Mouse (Mus musculus) lung, adult 2 months (tissue): ENCODE measurements around the gene Tnfsf18.

Source experiments
- CTCF ChIP-seq: fragments of 200-500 bp; IDR thresholded peaks from 2 replicates; pipeline ENCODE4 v1.5.1; 2011; ENCODE audit warnings: mild to moderate bottlenecking, low read length, control low read depth; ENCODE audit not compliant: insufficient read depth
- POLR2A ChIP-seq: fragments of 200-500 bp; IDR thresholded peaks from 2 replicates; pipeline ENCODE4 v1.6.1; 2011; ENCODE audit warnings: low read depth, mild to moderate bottlenecking, control low read depth, low read length, borderline replicate concordance; ENCODE audit errors: extremely low read depth

DNA sequence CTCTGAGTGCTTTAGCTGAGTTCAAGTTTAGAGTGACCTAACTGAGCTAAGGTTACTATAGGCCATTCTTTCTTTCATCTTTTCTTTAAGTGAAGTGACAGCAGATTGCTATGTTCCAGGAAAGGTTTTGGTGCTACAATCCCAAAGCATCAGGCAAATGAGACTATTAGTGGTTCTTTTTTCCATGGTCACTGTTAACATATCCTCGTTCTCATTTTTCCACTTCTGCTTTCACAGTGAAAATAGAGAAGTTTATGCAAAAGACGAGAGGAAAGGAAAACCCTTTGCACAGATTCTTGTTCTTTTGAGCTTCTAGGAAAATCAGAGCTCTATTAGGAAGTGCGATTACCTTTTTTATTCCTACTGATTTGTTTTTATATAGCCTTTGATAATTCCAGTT is 22.9 kb downstream of the Tnfsf18 start:
- TF ChIP-seq CTCF = no peak
- TF ChIP-seq POLR2A = no peak
